Mouse (Mus musculus): ENCODE results near the gene Uhrf1bp1.

- no peak for TF ChIP-seq ZNF384 (IDR thresholded peaks at IDR 0.05; ENCODE audit: low read depth, low read length)
- TF ChIP-seq CHD2 (IDR thresholded peaks at IDR 0.05; ENCODE audit: low read depth, low read length) = no peak
- TF ChIP-seq MAFK (IDR thresholded peaks at IDR 0.05; ENCODE audit: insufficient read depth, low read depth, low read length) = no peak
Observed at GRCm38 (mm10) chr17:27851076-27851475, 5.2 kb upstream of the Uhrf1bp1 start.

All from ES-E14 (cell line).